Mouse (Mus musculus) liver, embryonic 15.5 days (tissue): Measurements from ENCODE around the gene F2. TPM values are rescaled to one million over a fixed set of nuclear protein-coding genes. Genes with fewer than 3 reads are reported as not detected.

Source experiments
- ATAC-seq: fragments of 200-750 bp; cut with Nextera tagmentation; 2 replicates; pipeline ENCODE4 v1.8.0; 2017; ENCODE audit warnings: moderate number of reproducible peaks, mild to moderate bottlenecking, moderate library complexity; ENCODE audit not compliant: insufficient read depth
- H3K27ac ChIP-seq: fragments of 300-500 bp; sonication (generic); replicated peaks from 2 replicates; pipeline ENCODE4 v1.5.1; 2015; ENCODE audit warnings: mild to moderate bottlenecking, inconsistent platforms
- H3K27me3 ChIP-seq: fragments of 300-500 bp; sonication (generic); 2 replicates; pipeline ENCODE4 v1.6.1; 2015; ENCODE audit warnings: mild to moderate bottlenecking, inconsistent platforms
- H3K36me3 ChIP-seq: fragments of 300-500 bp; sonication (generic); replicated peaks from 2 replicates; pipeline ENCODE4 v1.6.1; 2015; ENCODE audit warnings: moderate library complexity, mild to moderate bottlenecking, inconsistent platforms
- H3K4me1 ChIP-seq: fragments of 300-500 bp; sonication (generic); replicated peaks from 2 replicates; pipeline ENCODE4 v1.6.1; 2015; ENCODE audit warnings: inconsistent platforms
- H3K4me2 ChIP-seq: fragments of 300-500 bp; sonication (generic); 2 replicates; pipeline ENCODE4 v1.6.1; 2015; ENCODE audit warnings: moderate library complexity, mild to moderate bottlenecking, inconsistent platforms
- H3K4me3 ChIP-seq: fragments of 300-500 bp; sonication (generic); replicated peaks from 2 replicates; pipeline ENCODE4 v1.5.1; 2015; ENCODE audit warnings: mild to moderate bottlenecking, inconsistent platforms
- H3K9ac ChIP-seq: fragments of 300-500 bp; sonication (generic); 2 replicates; pipeline ENCODE4 v1.6.1; 2015; ENCODE audit warnings: moderate library complexity, mild to moderate bottlenecking, inconsistent platforms
- H3K9me3 ChIP-seq: fragments of 300-500 bp; sonication (generic); replicated peaks from 2 replicates; pipeline ENCODE4 v1.6.1; 2016; ENCODE audit warnings: inconsistent platforms
- WGBS: fragments of 180-500 bp; shearing (Covaris S2); methylation state at CpG from one replicate; pipeline ENCODE4 v1.1.7; 2015; ENCODE audit warnings: mixed read lengths; ENCODE audit not compliant: insufficient replicate concordance; 5-methylcytosine and 5-hydroxymethylcytosine counted together
- polyA plus RNA-seq: library from polyadenylated mRNA; unstranded; fragments of >200 nt; fragmentation: Nextera tagmentation; extraction: Ambion mirVana; gene quantifications from 2 replicates; pipeline ENCODE4 v1.2.1, GENCODE M21; 2015

F2 gene
- polyA plus RNA-seq, 1 experiment from 2014 or later: 365 TPM

DNA sequence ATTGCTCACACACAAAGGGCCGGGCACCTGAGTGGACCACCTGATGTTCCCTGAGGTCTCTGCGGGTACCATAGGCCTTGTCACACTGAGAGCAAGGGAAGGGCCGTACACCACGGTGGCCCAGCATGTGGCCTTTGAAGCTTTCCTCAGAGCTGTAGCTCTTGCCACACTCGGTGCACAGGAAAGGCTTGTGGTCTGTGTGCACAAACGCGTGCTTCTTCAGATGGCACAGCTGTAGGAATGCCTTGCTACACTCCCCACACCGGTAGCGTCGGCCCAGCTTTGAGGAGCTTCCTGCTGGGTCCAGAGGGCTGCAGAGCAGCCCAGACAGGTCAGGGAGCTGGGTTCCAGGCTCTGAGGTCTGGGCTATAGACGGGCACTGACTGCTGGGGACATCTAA lies 9.6 kb upstream of the F2 start:
- Histone ChIP-seq H3K36me3 (peaks cover 44% of the 10 kb centered on the region), H3K4me3 (no peak overlapping the region), H3K9ac (no peak overlapping the region), H3K4me1 (peaks cover 55% of the 10 kb centered on the region), H3K9me3 (no peaks in the 10 kb centered on the region), H3K27me3 (no peaks in the 10 kb centered on the region), H3K4me2 (no peak overlapping the region), H3K27ac (no peak overlapping the region)
- no peak for ATAC-seq
- WGBS: 83% methylated on average over 11 of the region's 11 CpGs

DNA sequence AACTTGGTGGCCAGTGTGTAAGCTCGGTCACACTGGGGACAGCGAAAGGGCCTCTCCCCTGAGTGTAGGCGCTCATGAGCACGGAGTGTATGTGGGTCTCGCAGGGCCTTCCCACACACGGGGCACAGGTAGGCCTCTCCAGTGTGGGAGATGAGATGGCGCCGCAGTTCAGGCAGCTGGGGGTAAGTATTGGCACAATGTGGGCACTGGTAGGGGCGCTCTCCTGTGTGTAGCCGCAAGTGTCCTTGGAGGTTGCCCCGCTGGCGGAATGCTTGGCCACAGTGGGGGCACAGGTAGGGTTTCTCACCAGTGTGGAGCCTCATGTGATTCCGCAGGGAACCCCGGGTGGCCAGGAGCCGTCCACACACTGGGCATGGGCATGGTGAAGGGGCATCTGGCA lies 9.1 kb upstream of the F2 start:
- H3K4me1 ChIP-seq: peaks cover 55% of the 10 kb centered on the region
- peaks cover 44% of the 10 kb centered on the region for H3K36me3 ChIP-seq

DNA sequence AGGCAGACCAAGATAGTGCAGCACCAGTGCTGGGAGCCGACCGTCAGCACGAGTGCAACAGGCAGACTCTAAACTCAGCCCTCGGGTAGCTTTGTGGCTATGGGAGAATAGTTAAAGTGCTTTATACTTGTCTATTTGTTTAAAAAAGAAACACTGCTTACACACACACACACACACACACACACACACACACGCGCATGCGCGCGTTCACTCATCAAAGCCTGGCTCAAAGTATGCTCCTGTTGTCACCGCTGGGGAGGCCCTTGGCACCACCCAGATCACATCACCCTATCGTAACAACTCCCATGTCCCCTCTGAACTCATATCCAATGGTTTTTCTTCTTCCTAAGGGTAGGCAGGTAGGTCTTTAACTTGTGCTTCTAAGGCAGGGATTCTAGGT lies 7.8 kb upstream of the F2 start:
- Histone ChIP-seq H3K27ac (peak overlapping the region; percentile 53; the same call in 1 of the 2 replicates), H3K27me3 (no peaks in the 10 kb centered on the region), H3K9ac (no peak overlapping the region), H3K36me3 (peaks cover 44% of the 10 kb centered on the region), H3K4me1 (peaks cover 57% of the 10 kb centered on the region), H3K4me3 (no peak overlapping the region), H3K4me2 (no peak overlapping the region), H3K9me3 (no peaks in the 10 kb centered on the region)
- WGBS: 90% methylated on average over 11 of the region's 11 CpGs
- no peak for ATAC-seq

More for the DNA sequence above, 9.1 kb upstream of the F2 start:
- Histone ChIP-seq H3K4me2 (no peak overlapping the region), H3K27ac (no peak overlapping the region), H3K9ac (no peak overlapping the region), H3K4me3 (no peak overlapping the region), H3K27me3 (no peaks in the 10 kb centered on the region), H3K9me3 (no peaks in the 10 kb centered on the region)
- WGBS: 92% methylated on average over 15 of the region's 15 CpGs
- ATAC-seq: no peak

DNA sequence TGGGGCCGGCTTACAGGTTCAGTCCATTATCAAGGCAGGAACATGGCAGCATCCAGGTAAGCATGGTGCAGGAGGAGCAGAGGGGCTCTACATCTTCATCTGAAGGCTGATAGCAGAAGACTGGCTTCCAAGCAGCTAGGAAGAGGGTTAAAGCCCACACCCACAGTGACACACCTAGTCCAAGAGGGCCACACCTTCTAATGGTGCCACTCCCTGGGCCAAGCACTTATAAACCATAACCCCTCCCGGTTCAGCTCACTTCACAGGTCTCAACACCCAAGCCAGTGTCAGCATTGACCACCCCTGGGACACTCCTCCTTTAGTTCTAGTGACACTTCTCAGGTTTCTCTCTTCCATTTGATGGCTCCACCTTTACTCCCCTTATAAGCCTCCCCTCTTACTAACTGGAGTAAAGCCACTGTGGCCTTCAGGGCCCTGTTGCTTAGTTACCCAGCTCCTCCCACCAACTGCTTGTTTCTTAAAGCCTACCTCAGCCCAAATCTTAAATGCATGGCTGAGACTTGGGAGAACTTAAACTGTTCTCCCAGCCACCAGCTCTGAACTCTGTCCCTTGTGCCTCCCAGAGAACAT lies 6.7 kb upstream of the F2 start:
- Histone ChIP-seq H3K36me3 (peaks cover 43% of the 10 kb centered on the region), H3K27me3 (no peaks in the 10 kb centered on the region), H3K4me3 (no peak overlapping the region), H3K4me1 (peaks cover 46% of the 10 kb centered on the region), H3K9ac (no peak overlapping the region), H3K27ac (peak overlapping the region; percentile 29), H3K9me3 (no peaks in the 10 kb centered on the region), H3K4me2 (peak overlapping the region; percentile 39)
- peak; percentile 83 for ATAC-seq
- 54% methylated on average over 2 of the region's 2 CpGs for WGBS

GRCm38 (mm10) chr2:91638931-91639330 lies 2.7 kb upstream of the F2 start:
- Histone ChIP-seq H3K4me3 (no peak overlapping the region), H3K27ac (no peak overlapping the region), H3K36me3 (peaks cover 3% of the 10 kb centered on the region; the same call in 1 of the 2 replicates), H3K27me3 (no peaks in the 10 kb centered on the region), H3K4me1 (peaks cover 67% of the 10 kb centered on the region), H3K4me2 (no peak overlapping the region), H3K9ac (no peak overlapping the region), H3K9me3 (no peaks in the 10 kb centered on the region)
- ATAC-seq: no peak
- 51% methylated on average over 6 of the region's 6 CpGs for WGBS

DNA sequence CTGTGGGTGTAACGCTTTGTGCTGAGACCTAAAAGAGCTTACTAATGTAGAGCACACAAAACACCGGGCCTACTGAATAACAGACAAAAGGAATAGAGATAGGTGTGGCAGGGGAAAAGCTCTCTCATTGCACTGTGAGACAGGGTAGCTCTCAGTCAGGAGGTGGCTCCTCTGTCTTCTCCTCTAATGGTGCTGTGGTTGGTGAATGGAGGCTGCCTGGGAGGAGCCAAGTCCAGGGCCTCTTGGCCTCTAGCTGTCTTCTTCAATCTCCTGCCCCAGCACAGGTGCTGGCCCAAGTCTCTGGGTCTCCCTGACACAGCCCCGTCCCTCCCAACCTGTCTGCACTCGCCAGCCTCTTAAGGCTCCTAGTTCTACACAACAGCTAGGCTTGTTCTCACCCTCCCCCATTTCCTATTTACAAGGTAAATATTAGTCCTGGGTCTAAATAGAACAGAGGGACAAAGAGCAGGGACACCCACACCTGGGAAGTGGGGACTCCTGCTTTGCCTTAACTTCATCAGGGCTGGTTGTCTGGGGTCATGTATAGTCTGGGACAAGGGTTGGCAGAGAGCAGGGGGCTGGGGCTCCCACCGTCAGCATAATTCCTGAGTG lies 619 bp upstream of the F2 start:
- peaks cover 53% of the 10 kb centered on the region for H3K4me1 ChIP-seq
- ATAC-seq: peak; percentile 58
- H3K9ac ChIP-seq: no peak overlapping the region
- no peaks in the 10 kb centered on the region for H3K27me3 ChIP-seq
- H3K4me2 ChIP-seq: peak overlapping the region; percentile 35
- H3K4me3 ChIP-seq: no peak overlapping the region
- H3K27ac ChIP-seq: peak overlapping the region; percentile 78
- 58% methylated on average over 5 of the region's 5 CpGs for WGBS
- H3K9me3 ChIP-seq: no peaks in the 10 kb centered on the region
- peaks cover 4% of the 10 kb centered on the region; the same call in 1 of the 2 replicates for H3K36me3 ChIP-seq

- Histone ChIP-seq H3K4me3 (peak overlapping the region; percentile 47), H3K4me1 (peaks cover 44% of the 10 kb centered on the region), H3K27me3 (no peaks in the 10 kb centered on the region), H3K36me3 (peaks cover 4% of the 10 kb centered on the region; the same call in 1 of the 2 replicates), H3K4me2 (peak overlapping the region; percentile 57), H3K9me3 (no peaks in the 10 kb centered on the region), H3K27ac (peak overlapping the region; percentile 78), H3K9ac (peak overlapping the region; percentile 46)
- ATAC-seq: no peak
- WGBS: 54% methylated on average over 11 of the region's 11 CpGs
Observed at GRCm38 (mm10) chr2:91635486-91635885, 728 bp downstream of the F2 start.

DNA sequence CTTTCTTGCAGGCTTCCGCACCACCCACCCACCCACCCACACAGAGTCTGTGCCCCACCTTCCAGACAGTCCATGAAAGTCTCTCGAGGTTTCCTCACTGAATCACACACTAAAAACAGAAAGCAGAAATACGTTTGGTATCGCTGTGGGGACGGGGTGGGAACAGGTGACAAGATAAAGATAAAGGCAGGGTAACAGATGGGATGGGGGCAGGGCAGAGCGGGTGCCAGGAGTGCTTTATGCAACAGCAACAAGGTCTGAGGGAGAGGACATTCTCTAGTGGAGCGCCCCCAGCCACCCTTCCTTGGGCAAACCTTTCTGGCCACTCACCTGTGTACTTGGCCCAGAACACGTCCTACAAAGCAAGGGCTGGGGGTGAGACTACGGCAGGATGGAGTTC lies 1.4 kb downstream of the F2 start:
- Histone ChIP-seq H3K4me2 (peak overlapping the region; percentile 57), H3K27me3 (no peaks in the 10 kb centered on the region), H3K9ac (peak overlapping the region; percentile 46; the same call in 1 of the 2 replicates), H3K4me3 (peak overlapping the region; percentile 47), H3K9me3 (no peaks in the 10 kb centered on the region), H3K4me1 (peaks cover 38% of the 10 kb centered on the region), H3K27ac (peak overlapping the region; percentile 78), H3K36me3 (peaks cover 4% of the 10 kb centered on the region; the same call in 1 of the 2 replicates)
- WGBS: 22% methylated on average over 9 of the region's 9 CpGs
- ATAC-seq: peak; percentile 59

GRCm38 (mm10) chr2:91633334-91633977 lies 2.8 kb downstream of the F2 start:
- Histone ChIP-seq H3K4me1 (peaks cover 38% of the 10 kb centered on the region), H3K27ac (no peak overlapping the region), H3K36me3 (peaks cover 6% of the 10 kb centered on the region; the same call in 1 of the 2 replicates), H3K4me2 (peak overlapping the region; percentile 57), H3K27me3 (no peaks in the 10 kb centered on the region), H3K9ac (no peak overlapping the region), H3K9me3 (no peaks in the 10 kb centered on the region), H3K4me3 (no peak overlapping the region)
- ATAC-seq: no peak
- 64% methylated on average over 12 of the region's 12 CpGs for WGBS

DNA sequence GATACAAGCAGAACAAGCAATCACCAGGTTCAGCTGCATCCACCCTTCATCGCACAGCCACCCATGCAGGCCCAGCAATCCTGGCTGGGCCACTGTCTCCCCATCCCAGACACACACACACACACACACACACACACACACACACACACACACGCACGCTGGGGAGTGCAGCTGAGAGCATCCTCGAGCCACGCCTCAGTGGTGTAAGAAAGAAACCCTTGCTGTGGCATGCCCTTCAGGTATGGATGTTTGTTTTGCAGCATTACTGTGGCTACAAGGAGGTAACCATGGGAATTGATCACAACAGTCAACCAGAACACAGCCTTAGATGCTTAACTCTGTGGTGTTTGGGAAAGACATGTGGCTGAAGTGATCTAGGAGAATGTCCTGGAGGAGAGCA lies 3.9 kb downstream of the F2 start:
- ATAC-seq: no peak
- H3K9ac ChIP-seq: no peak overlapping the region
- H3K4me2 ChIP-seq: peak overlapping the region; percentile 57; the same call in 1 of the 2 replicates
- H3K9me3 ChIP-seq: no peaks in the 10 kb centered on the region
- H3K36me3 ChIP-seq: peaks cover 6% of the 10 kb centered on the region; the same call in 1 of the 2 replicates
- WGBS: 59% methylated on average over 5 of the region's 5 CpGs
- H3K27me3 ChIP-seq: no peaks in the 10 kb centered on the region
- H3K27ac ChIP-seq: no peak overlapping the region
- H3K4me1 ChIP-seq: peaks cover 40% of the 10 kb centered on the region
- H3K4me3 ChIP-seq: no peak overlapping the region

DNA sequence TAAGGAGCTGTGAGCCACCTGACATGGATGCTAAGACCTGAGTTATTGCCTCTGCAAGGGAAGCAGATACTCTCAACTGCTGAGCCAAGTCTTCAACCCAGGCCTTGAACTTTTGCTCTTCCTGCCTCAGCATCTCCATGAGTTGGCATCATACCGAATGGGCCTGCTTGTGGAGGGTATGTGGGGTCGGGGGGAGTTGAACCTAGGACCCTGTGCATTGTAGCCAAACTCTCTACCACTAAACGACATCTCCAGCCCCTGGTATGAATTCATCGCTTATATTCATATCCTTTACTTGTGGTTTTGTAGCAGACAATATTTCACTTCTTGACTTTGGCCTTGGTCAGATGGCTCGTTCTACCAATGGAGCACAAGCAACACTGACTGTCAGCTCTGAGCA lies 4.4 kb downstream of the F2 start:
- H3K9me3 ChIP-seq: no peaks in the 10 kb centered on the region
- H3K27me3 ChIP-seq: no peaks in the 10 kb centered on the region
- no peak overlapping the region for H3K9ac ChIP-seq
- ATAC-seq: no peak
- no peak overlapping the region for H3K4me2 ChIP-seq
- WGBS: 65% methylated on average over 5 of the region's 5 CpGs
- H3K4me3 ChIP-seq: no peak overlapping the region
- peaks cover 37% of the 10 kb centered on the region for H3K4me1 ChIP-seq
- no peak overlapping the region for H3K27ac ChIP-seq
- peaks cover 6% of the 10 kb centered on the region; the same call in 1 of the 2 replicates for H3K36me3 ChIP-seq
